Mouse (Mus musculus): ENCODE data around the gene Ccdc65.

- no peak for TF ChIP-seq CTCF (IDR thresholded peaks at IDR 0.05; ENCODE audit: low read depth)
- TF ChIP-seq EP300 (IDR thresholded peaks at IDR 0.05; ENCODE audit: low read depth), result no peak
Observed at GRCm38 (mm10) chr15:98672592-98672991, 35.4 kb upstream of the Ccdc65 start.

Measured in liver, postnatal 0 days (tissue).